Mouse (Mus musculus) cortical plate, adult 2 months (tissue): Measurements from ENCODE around the gene Lhfpl4.

Experiments used
- CTCF ChIP-seq: fragments of 200-500 bp; IDR thresholded peaks from 2 replicates; pipeline ENCODE4 v1.5.1; 2011; ENCODE audit warnings: mild to moderate bottlenecking, control low read depth, low read length; ENCODE audit not compliant: insufficient read depth; ENCODE audit errors: extremely low read depth
- POLR2A ChIP-seq: fragments of 200-500 bp; IDR thresholded peaks from 2 replicates; pipeline ENCODE4 v1.6.1; 2011; ENCODE audit warnings: mild to moderate bottlenecking, low read length, control low read depth; ENCODE audit not compliant: insufficient read depth; ENCODE audit errors: extremely low read depth

GRCm38 (mm10) chr6:113172011-113172410 is 23.2 kb downstream of the Lhfpl4 start:
- TF ChIP-seq POLR2A (no peak), CTCF (no peak)
